Mouse (Mus musculus) layer of hippocampus, adult 18-20 months (tissue): Measurements from ENCODE around the gene Pxn. TPM values are rescaled to one million over a fixed set of nuclear protein-coding genes. Genes with fewer than 3 reads are reported as not detected.
A peak's percentile ranks its signal among the peaks of the same experiment; 100 is the strongest.
"Not testable (repeated sequence)": the region's sequence is repeated elsewhere in the genome, so short reads cannot be mapped to it uniquely, and the experiment has no call there.

Experiments used
- DNase-seq, 2 experiments: peaks; one replicate each; pipeline ENCODE4 v3.0.0; 2022; ENCODE audit warnings: low spot score in 2 of 2
- total RNA-seq, 2 experiments: library from RNA; stranded (reverse); gene quantifications; 2 replicates each; pipeline ENCODE4 v1.2.3; 2021

The Pxn gene
- total RNA-seq, 2 experiments from 2014 or later: 34.5 to 42.3 TPM

DNA sequence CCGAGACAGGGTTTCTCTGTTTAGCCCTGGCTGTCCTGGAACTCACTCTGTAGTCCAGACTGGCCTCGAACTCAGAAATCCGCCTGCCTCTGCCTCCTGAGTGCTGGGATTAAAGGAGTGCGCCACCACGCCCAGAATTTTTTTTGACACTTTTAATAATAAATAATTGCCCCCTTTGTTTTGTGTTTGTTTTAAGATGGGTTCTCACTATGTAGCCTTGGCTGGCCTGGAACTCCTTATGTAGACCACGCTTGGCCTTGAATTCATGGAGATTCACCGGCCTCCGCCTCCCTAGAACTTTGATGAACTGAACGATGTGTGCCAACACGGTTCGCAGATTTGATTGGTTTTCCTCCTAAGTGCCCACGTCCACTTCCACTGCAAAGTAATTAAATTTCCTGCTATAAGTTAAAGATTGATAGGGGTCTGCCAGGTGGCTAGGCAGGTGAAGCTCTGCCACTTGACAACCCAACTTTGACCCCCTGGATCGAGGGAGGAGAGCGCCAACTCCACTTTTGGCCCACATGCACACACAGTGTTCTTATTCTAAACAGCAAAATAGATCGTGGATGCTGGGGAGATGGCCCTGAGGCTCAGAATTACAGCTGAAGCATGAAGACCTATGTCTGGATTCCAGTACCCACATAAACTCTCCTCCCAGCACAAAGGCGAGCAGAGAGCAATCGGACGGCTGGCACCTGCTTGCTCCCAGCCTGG, 20.8 kb upstream of the Pxn start:
- DNase-seq: no peak

DNA sequence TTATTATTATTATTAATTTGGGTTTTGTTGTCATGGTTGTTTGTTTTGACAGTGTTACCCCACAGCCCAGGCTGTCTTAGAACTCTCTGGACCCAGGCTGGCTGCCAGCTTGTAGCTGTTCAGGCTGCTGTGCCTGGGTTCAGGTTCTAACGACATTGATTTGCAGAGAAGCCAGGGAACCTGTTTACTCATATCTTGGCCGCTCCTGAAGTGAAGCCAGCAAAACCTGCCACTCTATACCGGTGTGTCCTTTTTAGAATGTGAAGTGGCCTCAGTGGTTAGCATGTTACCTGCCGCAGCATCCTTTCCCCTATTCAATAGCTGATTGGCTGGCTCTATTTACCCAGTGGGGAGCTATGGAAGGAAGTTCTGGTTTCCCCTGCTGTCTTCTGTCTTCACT, 19.8 kb upstream of the Pxn start:
- DNase-seq: no peak

- no peak for DNase-seq
Observed at GRCm38 (mm10) chr5:115487353-115487752, 19.1 kb upstream of the Pxn start.

DNA sequence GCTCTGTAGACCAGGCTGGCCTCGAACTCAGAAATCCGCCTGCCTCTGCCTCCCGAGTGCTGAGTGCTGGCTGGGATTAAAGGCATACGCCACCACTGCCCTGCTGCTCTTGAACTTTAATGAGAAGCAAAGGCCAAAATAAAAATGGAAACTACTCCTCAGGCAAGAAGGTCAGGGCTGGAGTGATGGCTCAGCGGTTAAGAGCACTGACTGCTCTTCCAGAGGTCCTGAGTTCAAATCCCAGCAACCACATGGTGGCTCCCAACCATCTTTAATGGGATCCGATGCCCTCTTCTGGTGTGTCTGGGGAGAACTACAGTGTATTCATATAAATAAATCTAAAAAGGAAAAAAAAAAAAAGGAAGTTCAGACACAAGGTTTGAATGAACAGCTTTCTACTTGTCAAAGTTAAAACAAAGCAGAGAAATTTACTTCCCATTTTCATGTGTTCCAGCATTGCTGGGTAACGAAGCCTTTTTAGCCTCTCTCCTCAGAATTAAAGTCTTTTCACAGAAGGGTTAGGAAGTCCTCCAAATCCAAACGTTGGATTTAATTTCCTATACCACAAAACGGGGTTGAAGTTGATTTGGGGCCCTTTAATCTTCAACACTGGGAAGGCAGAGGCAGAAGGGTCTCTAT, 18.4 kb upstream of the Pxn start:
- DNase-seq: no peak

DNA sequence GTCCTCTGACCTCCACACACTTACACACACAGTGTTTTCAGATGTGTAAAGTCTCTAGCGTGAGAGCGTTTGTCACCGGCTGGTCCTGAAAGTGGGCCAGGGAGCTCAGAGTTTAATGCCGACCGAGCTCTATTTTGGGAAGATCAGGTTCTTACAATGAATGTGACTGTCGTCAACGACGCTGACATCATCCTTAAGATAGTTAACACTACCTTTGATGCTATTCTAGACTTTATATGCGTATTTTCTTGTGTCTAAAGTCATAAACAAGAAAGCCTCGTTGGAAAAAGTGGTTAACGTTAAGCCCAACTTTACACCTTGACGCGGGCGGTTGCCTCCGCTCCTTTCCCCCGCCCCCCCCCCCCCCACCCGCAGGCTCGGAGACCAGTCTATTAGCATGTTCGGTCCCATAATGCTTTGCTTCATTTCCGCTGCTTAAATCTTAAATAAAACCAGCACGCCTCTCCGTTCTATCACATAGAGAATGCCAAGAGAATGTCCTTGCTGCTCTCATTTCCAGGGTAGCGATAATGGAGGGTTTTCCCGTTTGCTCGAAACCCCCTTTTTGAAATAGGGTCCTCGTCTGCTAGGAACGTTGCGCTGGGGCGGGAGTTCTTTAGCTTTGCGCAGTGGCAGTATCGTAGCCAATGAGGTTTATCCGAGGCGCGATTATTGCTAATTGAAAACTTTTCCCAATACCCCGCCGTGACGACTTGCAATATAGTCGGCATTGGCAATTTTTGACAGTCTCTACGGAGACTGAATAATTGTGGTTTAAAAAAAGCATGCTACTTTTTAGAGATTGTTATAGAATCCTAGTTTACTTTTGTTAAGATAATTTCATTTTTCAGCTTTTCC, 17.4 kb upstream of the Pxn start:
- DNase-seq: peak; percentile 73 to 89

GRCm38 (mm10) chr5:115489699-115490637, 16.5 kb upstream of the Pxn start:
- peak; percentile 80 to 91 for DNase-seq

DNA sequence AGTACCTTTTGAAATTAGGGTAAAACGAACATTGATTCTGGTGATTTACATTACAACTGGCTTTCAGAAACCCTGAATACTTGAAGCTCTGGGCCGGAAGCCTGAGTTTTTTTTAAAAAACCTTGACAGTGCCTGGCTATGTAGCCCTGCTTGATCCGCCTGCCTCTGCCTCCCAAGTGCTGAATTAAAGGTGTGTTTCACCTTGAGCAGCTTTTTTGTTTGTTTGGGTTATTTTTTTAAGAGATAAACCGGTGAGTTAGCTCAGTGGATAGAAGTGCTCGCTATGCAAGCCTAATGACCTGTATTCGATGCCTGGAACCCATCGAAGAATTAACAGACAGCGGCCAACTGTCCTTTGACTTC, 15.9 kb upstream of the Pxn start:
- no peak for DNase-seq

- DNase-seq: no peak
Observed at GRCm38 (mm10) chr5:115491076-115491475, 15.4 kb upstream of the Pxn start.

GRCm38 (mm10) chr5:115491771-115492322, 14.6 kb upstream of the Pxn start:
- DNase-seq: no peak

DNA sequence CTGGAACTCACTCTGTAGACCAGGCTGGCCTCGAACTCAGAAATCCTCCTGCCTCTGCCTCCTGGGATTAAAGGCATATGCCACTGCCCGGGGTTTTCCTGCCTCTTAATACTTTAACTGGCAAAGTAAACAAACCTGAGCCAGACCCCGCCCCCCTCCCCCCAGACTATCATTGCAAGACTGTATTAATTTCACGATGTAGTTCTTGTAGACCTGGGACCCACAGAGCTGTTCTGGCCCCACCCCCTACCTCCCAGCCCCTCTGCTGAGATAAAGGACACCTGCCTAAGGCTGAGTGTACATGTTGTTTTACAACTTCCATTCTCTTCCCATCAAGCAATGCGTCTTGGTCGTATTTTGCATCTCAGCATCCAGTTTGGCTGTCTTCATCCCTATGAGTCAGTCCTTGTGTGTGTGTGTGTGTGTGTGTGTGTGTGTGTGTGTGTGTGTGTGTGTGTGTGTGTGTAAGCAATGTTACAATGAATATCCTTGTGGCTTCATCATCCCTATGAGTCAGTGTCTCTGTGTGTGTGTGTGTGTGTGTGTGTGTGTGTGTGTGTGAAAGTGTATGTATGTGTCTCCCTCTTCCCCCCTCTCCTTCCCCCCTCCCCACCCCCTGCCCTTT, 13.7 kb upstream of the Pxn start:
- no peak for DNase-seq

DNA sequence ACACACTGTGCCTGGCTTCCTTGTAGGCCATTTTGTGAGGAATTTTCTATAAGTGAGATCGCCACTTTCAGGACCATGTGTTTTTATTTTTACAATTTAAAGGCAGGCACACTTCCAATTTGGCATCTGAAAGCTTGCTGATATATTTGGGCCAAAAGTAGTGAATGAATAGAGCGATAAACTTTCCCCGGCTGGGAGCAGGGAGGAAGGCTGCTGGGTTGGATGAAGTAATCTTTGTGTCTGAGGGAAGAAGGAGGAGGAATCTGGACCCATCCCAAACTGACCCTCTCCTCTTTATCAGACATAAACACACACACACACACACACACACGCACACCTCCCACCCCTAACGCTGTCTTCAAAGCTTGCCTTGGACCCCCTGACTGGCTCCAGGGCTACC, 13.0 kb upstream of the Pxn start:
- DNase-seq: no peak

GRCm38 (mm10) chr5:115495618-115496017, 10.9 kb upstream of the Pxn start:
- DNase-seq: not testable (repeated sequence)

- no peak for DNase-seq
Observed at GRCm38 (mm10) chr5:115497033-115497432, 9.4 kb upstream of the Pxn start.

DNA sequence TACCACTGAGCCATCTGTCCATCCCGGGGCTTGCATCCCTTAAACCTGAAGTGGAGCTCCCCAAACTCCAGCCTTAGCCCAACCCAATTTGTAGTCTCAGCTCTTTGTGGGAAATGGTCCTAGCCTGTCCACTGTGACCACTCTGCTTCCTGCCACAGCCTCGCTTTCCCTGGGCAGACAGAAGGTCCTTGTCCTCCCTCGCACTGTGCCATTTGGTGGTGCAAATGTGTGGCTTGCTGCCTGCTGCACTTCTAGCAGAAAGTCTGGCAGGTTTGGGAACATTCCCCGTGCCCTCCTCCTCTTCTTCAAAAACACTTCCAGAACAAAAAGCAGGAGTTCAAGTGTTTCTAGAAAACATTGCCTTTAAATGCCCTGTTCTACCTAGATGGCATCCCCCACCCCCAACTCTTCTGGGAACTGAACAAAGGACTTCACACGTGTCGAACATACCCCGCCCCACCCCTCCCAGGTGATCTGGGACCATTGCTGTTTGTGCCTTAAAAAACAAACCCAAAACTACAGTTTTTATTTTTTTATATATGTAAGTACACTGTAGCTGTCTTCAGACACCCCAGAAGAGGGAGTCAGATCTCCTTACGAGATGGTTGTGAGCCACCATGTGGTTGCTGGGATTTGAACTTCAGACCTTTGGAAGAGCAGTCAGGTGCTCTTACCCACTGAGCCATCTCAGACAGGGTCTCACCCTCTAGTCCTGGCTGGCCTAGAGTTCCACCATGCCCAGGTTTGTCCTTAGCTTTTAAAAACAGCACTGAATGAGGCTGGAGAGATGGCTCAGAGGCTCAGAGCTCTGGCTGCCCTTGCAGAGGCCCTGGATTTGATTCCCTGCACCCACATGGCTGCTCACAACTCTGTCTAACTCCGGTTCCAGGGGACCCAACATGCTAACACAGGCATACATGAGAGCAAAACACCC, 7.9 kb upstream of the Pxn start:
- DNase-seq: no peak

GRCm38 (mm10) chr5:115500383-115500935, 6.0 kb upstream of the Pxn start:
- DNase-seq: no peak

DNA sequence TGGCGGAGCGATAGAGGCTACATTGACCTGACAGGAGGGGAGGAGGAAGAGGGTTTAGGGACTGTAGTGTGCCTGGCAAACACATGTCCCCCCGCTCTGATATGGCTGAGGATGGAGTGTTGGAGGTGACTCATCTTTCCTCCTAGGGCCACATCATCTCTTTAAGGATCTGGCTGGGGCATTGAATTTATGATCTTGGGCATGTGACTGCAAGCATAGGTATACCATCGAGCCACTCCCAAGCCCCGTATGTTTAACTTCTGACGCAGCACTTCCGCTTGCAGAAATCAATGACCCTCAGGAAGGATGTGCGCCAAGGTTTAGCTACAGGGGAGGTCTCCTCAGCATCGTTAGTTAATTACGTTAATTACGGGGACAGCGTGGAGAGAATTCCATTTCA, 3.4 kb upstream of the Pxn start:
- no peak for DNase-seq

- DNase-seq: not testable (repeated sequence)
Observed at GRCm38 (mm10) chr5:115505617-115506016, 859 bp upstream of the Pxn start.

GRCm38 (mm10) chr5:115507267-115507980, 948 bp downstream of the Pxn start:
- no peak for DNase-seq
